Mouse (Mus musculus) embryo, embryonic 10 days (tissue): ENCODE data around the gene Lrp8.
A peak's percentile ranks its signal among the peaks of the same experiment; 100 is the strongest.

Experiments used
- DNase-seq: peaks from one replicate; pipeline ENCODE4 v3.0.0-alpha.2; 2015; ENCODE audit warnings: low spot score

The Lrp8 gene

DNA sequence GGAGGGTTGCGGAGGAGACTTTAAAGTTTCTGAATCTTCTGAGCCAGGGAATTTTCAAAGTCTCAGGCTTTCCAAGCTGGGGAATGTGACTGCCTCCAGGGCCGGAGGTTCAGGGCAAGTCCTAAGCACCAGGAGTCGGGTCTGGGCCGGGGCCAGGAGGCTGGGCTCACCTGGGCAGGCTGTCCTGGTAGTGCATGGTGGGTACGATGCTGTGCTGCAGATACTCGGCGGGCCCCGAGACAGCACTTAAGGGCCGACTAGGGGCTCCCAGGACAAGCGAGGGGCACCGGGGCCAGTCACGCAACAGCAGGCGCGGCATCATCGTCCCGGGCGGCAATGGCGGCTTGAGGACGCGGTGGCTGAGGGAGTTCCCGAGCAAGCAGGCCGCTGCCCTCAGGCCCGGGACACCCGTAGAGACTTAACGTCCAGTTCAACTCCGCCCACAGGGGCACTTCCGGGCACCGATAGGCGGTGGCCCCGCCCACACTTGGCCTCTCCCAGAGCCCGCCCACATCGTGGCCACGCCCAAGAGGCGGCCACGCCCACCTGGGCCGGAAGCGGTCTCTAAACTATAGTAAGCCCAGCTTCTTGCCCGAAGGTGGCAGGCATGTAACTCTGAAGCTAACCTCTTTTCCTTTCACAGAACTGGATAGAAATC, 121.2 kb downstream of the Lrp8 start, which contains the start of gene Cpt2:
TSS of gene Cpt2 (minus strand) at position 466 of the 658 bp plus-strand sequence.
- peak; percentile 97 for DNase-seq

DNA sequence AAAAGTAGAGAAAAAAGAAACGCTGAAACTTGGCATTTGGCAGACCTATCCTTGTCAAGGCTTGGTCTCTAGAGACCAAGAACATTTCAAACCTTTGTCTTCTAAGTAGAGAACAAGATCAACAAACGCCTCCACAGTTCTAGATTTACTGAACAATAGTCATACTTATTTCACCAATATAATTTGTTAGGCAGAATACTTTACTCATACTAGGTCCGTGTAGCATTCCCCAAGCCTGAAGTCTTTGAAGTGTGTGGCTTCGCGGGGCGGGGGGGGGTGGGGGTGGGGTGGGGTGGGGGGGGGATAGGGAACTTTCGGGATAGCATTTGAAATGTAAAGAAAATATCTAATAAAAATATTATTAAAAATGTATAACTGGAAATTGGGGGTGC, 121.7 kb downstream of the Lrp8 start:
- no peak for DNase-seq
